Mouse (Mus musculus): ENCODE results near the gene Tpk1.

- no peak for TF ChIP-seq MAX (IDR thresholded peaks at IDR 0.05; ENCODE audit: low read length)
- no peak for TF ChIP-seq JUND (IDR thresholded peaks at IDR 0.05; ENCODE audit: low read depth, low read length)
- TF ChIP-seq MAFK (IDR thresholded peaks at IDR 0.05; ENCODE audit: borderline replicate concordance, low read depth, low read length) = no peak
- TF ChIP-seq EP300 (IDR thresholded peaks at IDR 0.05; ENCODE audit: low read depth in 1 of 2, low read length in 2 of 2) = no peak
- TF ChIP-seq USF2 (IDR thresholded peaks at IDR 0.05; ENCODE audit: borderline replicate concordance in 1 of 2, insufficient read depth in 1 of 2, low read depth in 1 of 2, low read length in 2 of 2) = no peak
- no peak for TF ChIP-seq GABPA (IDR thresholded peaks at IDR 0.05; ENCODE audit: low read depth, low read length)
- TF ChIP-seq HCFC1 (IDR thresholded peaks at IDR 0.05; ENCODE audit: low read depth, low read length) = no peak
- no peak for TF ChIP-seq POLR2AphosphoS5 (IDR thresholded peaks at IDR 0.05; ENCODE audit: borderline replicate concordance, low read depth, low read length)
- no peak for TF ChIP-seq POLR2A (IDR thresholded peaks at IDR 0.05; ENCODE audit: control insufficient read depth in 1 of 2, insufficient read depth in 1 of 2, low read depth in 1 of 2, low read length in 2 of 2, poor library complexity in 1 of 2)
- TF ChIP-seq GATA1 (IDR thresholded peaks at IDR 0.05; ENCODE audit: low read depth, low read length) = no peak
Observed at GRCm38 (mm10) chr6:43366952-43367351, 299.1 kb downstream of the Tpk1 start.
